Mouse (Mus musculus): ENCODE measurements around the gene Vav3.

Gene Vav3

GRCm38 (mm10) chr3:109516372-109516771 is 175.9 kb downstream of the Vav3 start:
- no peak for DNase-seq

- DNase-seq = no peak
Measured at GRCm38 (mm10) chr3:109522115-109522514, 181.7 kb downstream of the Vav3 start.

- DNase-seq = no peak
Measured at GRCm38 (mm10) chr3:109525825-109526224, 185.4 kb downstream of the Vav3 start.

- DNase-seq = peak; percentile 90
Measured at GRCm38 (mm10) chr3:109526246-109526645, 185.8 kb downstream of the Vav3 start.

GRCm38 (mm10) chr3:109526651-109527050 is 186.2 kb downstream of the Vav3 start:
- DNase-seq = no peak

- no peak for DNase-seq
Measured at GRCm38 (mm10) chr3:109528688-109529087, 188.2 kb downstream of the Vav3 start.

- peak; percentile 89 for DNase-seq
Measured at GRCm38 (mm10) chr3:109537686-109538085, 197.2 kb downstream of the Vav3 start.

GRCm38 (mm10) chr3:109540009-109540408 is 199.6 kb downstream of the Vav3 start:
- DNase-seq = peak; percentile 42

- DNase-seq = peak; percentile 52
Measured at GRCm38 (mm10) chr3:109544476-109545221, 204.2 kb downstream of the Vav3 start.

GRCm38 (mm10) chr3:109557329-109557728 is 216.9 kb downstream of the Vav3 start:
- DNase-seq = no peak

- DNase-seq = no peak
Measured at GRCm38 (mm10) chr3:109561295-109561694, 220.8 kb downstream of the Vav3 start.

- DNase-seq = no peak
Measured at GRCm38 (mm10) chr3:109561776-109562175, 221.3 kb downstream of the Vav3 start.

- DNase-seq = no peak
Measured at GRCm38 (mm10) chr3:109562268-109562667, 221.8 kb downstream of the Vav3 start.

- no peak for DNase-seq
Measured at GRCm38 (mm10) chr3:109564443-109564842, 224.0 kb downstream of the Vav3 start.

GRCm38 (mm10) chr3:109568542-109569265 is 228.3 kb downstream of the Vav3 start:
- DNase-seq = no peak

GRCm38 (mm10) chr3:109571483-109571882 is 231.0 kb downstream of the Vav3 start:
- no peak for DNase-seq

- peak; percentile 90 for DNase-seq
Measured at GRCm38 (mm10) chr3:109572871-109573270, 232.4 kb downstream of the Vav3 start.

GRCm38 (mm10) chr3:109573549-109574146 is 233.2 kb downstream of the Vav3 start:
- peak; percentile 34 for DNase-seq

- DNase-seq = no peak
Measured at GRCm38 (mm10) chr3:109574161-109574560, 233.7 kb downstream of the Vav3 start.

- DNase-seq = peak; percentile 89
Measured at GRCm38 (mm10) chr3:109578347-109578746, 237.9 kb downstream of the Vav3 start.

GRCm38 (mm10) chr3:109578983-109579382 is 238.5 kb downstream of the Vav3 start:
- DNase-seq = no peak

GRCm38 (mm10) chr3:109585946-109586345 is 245.5 kb downstream of the Vav3 start:
- DNase-seq = peak; percentile 60

GRCm38 (mm10) chr3:109592970-109593369 is 252.5 kb downstream of the Vav3 start:
- DNase-seq = no peak

- no peak for DNase-seq
Measured at GRCm38 (mm10) chr3:109596084-109596483, 255.6 kb downstream of the Vav3 start.

Measured in kidney, adult 9 months (tissue).